Mouse (Mus musculus) kidney, postnatal 14 days (tissue): ENCODE measurements around the gene Nrxn2.

ENCODE experiments used
- DNase-seq: peaks from one replicate; pipeline ENCODE4 v3.0.0; 2022; ENCODE audit warnings: mixed read lengths

Nrxn2 gene

GRCm38 (mm10) chr19:6418233-6418879, at the start of gene Nrxn2:
Gene Nrxn2 (plus strand): TSS chr19:6418731.
- peak; percentile 87 for DNase-seq

- DNase-seq: no peak
These were observed 48.4 kb upstream of the Nrxn2 start for GRCm38 (mm10) chr19:6370175-6370574.

- DNase-seq: no peak
These were observed 46.1 kb upstream of the Nrxn2 start for GRCm38 (mm10) chr19:6372433-6372832.

GRCm38 (mm10) chr19:6373539-6374400, 44.8 kb upstream of the Nrxn2 start:
- DNase-seq: peak; percentile 87

GRCm38 (mm10) chr19:6374571-6374970, 44.0 kb upstream of the Nrxn2 start:
- DNase-seq: no peak

- DNase-seq: no peak
These were observed 42.9 kb upstream of the Nrxn2 start for GRCm38 (mm10) chr19:6375423-6376254.

GRCm38 (mm10) chr19:6376255-6376564, 42.3 kb upstream of the Nrxn2 start:
- peak; percentile 53 for DNase-seq

- DNase-seq: no peak
These were observed 41.9 kb upstream of the Nrxn2 start for GRCm38 (mm10) chr19:6376643-6377042.

GRCm38 (mm10) chr19:6377327-6378040, 41.0 kb upstream of the Nrxn2 start:
- no peak for DNase-seq

- DNase-seq: no peak
These were observed 37.9 kb upstream of the Nrxn2 start for GRCm38 (mm10) chr19:6380411-6381166.

- DNase-seq: no peak
These were observed 37.3 kb upstream of the Nrxn2 start for GRCm38 (mm10) chr19:6381238-6381637.

GRCm38 (mm10) chr19:6382323-6382924, 36.1 kb upstream of the Nrxn2 start:
- DNase-seq: no peak

- no peak for DNase-seq
These were observed 35.1 kb upstream of the Nrxn2 start for GRCm38 (mm10) chr19:6383470-6383869.

- peak; percentile 85 for DNase-seq
These were observed 34.4 kb upstream of the Nrxn2 start, which contains the start of gene Pygm for GRCm38 (mm10) chr19:6384128-6384527. Gene Pygm (plus strand): TSS chr19:6384399.

- DNase-seq: no peak
These were observed 33.6 kb upstream of the Nrxn2 start for GRCm38 (mm10) chr19:6384954-6385353.

- DNase-seq: no peak
These were observed 33.1 kb upstream of the Nrxn2 start for GRCm38 (mm10) chr19:6385419-6385818.

- DNase-seq: no peak
These were observed 32.7 kb upstream of the Nrxn2 start for GRCm38 (mm10) chr19:6385821-6386220.

- DNase-seq: no peak
These were observed 32.3 kb upstream of the Nrxn2 start for GRCm38 (mm10) chr19:6386234-6386633.

- DNase-seq: no peak
These were observed 30.5 kb upstream of the Nrxn2 start for GRCm38 (mm10) chr19:6388006-6388405.

GRCm38 (mm10) chr19:6389803-6390202, 28.7 kb upstream of the Nrxn2 start:
- no peak for DNase-seq

- no peak for DNase-seq
These were observed 28.3 kb upstream of the Nrxn2 start for GRCm38 (mm10) chr19:6390251-6390650.
